Mouse (Mus musculus): ENCODE data around the gene Ehbp1l1.
A peak's percentile ranks its signal among the peaks of the same experiment; 100 is the strongest.

Gene Ehbp1l1

DNA sequence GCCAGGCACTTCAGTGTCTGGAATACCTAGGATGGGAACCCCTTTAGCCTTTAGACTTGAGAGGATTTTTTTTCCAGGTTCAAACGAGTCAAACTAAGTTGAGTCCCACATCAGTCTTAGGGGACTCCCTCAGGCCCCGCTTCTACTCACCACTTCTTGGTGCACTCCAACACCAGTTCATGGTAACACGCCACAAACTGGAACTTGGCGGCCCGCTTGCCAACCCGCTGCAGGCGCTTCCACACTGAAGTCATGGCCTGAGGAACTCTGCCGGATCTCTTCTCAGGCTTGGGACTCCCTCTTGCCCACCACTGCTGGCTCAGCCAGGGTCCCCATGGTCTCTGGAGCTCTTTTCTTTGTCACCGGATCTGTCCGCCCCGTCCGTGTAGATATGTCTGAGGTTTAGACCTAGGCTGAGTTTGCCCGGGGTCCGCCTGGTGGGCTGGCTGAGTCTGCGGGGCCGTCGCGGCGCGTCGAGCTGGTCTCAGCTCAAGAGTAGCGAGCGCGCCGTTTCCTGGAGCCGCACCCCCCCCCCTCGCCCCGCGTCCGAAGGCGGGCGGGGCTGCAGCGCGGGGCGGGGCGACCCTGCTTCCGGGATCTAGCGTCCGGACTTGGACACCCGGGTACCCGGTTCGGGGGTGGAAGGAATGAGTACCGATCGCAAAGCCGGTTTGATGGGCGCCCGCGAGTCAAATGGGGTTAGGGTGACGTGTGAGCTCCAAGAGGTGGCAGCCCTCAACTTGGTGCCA lies at the start of gene Ehbp1l1:
Ehbp1l1 (minus strand) TSS at position 551 of the 749 bp plus-strand sequence.
- no peak for DNase-seq (ENCODE audit: low spot score in 2 of 2)

DNA sequence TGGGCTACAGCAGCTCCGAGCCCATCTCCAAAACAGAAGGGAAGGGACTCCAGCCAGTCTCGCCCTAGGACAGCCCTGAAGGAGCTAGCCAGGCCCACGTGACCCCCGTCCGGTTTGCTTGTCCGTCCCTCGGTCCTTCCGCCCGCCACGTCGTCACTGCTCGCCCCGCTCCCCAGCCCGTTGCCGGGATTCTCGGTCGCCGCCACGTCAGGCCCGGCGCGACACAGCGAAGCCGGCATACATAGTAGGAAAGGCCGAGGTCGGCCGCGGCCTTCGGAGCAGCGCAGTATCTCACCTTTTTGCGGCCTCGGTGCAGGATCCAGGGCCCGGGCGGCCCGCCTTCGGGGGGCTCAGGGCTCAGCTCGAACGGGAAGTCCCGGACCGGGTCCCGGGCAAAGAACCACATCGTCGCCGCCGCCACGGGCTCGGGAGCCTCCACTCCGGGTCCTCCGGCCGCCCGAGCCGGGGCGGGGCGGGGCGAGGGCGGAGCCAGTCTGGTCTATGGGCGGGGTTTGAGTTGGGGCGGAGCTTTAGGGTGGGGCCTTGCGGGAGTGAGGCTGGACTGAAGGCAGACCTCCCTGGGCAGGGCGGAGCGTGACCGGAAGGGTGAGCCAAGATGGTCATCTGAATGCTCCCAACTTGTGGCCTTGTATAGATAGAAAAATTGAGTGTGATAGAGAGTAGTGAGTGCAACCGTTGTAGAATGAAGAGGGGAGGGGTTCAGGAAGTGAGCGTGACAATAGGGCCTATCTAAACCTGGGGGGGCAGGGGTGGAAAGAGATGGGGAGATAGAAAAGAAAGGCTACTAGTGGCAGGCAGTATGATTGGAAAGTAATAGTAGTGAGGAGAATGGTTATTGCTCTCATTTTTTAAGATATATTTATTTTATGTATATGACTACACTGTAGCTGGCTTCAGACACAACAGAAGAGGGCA lies 45.1 kb upstream of the Ehbp1l1 start, which contains the start of gene Scyl1:
Scyl1 (minus strand) TSS at position 495 of the 936 bp plus-strand sequence.
- peak; percentile 93 to 94 for DNase-seq (ENCODE audit: low spot score in 2 of 2)

- no peak for DNase-seq (ENCODE audit: low spot score in 2 of 2)
Observed at GRCm38 (mm10) chr19:5770311-5770710, 44.2 kb upstream of the Ehbp1l1 start.

GRCm38 (mm10) chr19:5767271-5767670 lies 41.2 kb upstream of the Ehbp1l1 start:
- DNase-seq (ENCODE audit: low spot score in 2 of 2), result no peak

GRCm38 (mm10) chr19:5763163-5763562 lies 37.0 kb upstream of the Ehbp1l1 start:
- DNase-seq (ENCODE audit: low spot score in 2 of 2), result no peak

DNA sequence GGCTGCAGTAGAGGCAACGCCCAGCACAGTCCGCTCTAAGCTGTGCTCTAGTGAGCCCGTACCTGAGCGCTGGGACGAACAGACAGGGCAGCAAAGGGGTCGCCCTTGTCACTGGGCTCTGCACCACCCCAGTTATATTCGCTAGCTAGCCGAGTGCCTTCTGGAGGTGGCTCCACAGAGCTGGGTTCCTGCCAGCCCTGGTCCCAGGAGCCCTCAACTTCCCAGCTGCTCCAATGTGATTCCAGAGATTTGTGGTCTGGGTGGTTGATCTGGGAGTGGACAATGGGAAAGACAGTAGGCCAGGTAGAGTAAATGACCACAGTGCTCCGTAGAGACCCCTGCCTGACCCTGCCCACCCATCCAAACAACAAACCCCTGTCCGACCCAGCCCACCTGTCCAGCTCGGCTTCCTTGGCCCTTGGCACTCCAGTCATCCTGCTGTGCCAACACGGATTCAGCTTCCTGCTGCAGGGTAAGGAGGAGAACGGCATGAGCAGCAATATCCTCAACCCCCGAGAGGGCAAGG lies 32.8 kb upstream of the Ehbp1l1 start:
- DNase-seq (ENCODE audit: low spot score in 2 of 2), result no peak

DNA sequence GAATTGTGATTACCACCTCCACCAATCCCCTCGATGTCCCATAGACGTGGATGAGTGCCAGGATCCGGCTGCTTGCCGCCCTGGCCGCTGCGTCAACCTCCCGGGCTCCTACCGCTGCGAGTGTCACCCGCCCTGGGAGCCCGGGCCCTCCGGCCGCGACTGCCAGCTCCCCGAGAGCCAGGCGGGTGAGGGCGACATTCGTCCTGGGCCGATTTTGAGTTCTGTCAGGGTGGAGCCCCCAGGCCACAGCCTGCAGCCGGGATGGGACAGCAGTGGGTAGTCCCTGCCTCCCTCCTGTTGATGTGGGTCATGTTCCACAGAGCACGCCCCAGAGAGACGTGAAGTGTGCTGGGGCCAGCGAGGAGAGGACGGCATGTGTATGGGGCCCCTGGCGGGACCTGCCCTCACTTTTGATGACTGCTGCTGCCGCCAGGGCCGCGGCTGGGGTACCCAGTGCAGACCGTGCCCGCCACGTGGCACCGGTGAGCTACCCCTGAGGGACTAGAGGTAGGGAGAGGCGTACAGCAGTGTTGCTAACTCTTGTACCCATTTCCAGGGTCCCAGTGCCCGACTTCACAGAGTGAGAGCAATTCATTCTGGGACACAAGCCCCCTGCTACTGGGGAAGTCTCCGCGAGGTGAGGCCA lies 31.0 kb upstream of the Ehbp1l1 start:
- no peak for DNase-seq (ENCODE audit: low spot score in 2 of 2)

DNA sequence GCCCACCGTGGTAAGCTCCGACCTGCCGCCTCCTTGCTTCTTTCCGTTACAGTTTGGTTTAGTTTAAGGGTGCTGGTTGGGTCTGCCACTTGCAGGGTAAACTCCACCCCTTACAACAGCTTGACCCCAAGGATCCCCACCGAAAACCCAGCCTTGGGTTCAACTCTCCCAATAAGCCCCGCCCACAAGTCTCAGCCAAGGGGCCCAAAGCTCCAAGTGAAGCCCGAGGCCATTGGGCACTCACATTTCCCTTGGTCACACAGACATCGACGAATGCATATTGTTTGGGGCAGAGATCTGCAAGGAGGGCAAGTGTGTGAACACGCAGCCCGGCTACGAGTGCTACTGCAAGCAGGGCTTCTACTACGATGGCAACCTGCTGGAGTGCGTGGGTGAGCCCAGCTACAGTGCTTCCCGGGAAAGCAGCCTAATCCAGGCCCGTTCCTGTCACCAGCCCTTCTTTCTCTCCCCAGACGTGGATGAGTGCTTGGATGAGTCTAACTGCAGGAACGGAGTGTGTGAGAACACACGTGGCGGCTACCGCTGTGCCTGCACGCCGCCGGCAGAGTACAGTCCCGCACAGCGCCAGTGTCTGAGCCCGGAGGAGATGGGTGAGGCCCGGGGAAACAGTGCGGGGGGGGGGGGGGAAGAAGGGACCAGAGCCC lies 30.3 kb upstream of the Ehbp1l1 start:
- peak; percentile 88 to 93 for DNase-seq (ENCODE audit: low spot score in 2 of 2)

- DNase-seq (ENCODE audit: low spot score in 2 of 2), result no peak
Observed at GRCm38 (mm10) chr19:5751742-5752141, 25.6 kb upstream of the Ehbp1l1 start.

GRCm38 (mm10) chr19:5750951-5751350 lies 24.8 kb upstream of the Ehbp1l1 start:
- no peak for DNase-seq (ENCODE audit: low spot score in 2 of 2)

DNA sequence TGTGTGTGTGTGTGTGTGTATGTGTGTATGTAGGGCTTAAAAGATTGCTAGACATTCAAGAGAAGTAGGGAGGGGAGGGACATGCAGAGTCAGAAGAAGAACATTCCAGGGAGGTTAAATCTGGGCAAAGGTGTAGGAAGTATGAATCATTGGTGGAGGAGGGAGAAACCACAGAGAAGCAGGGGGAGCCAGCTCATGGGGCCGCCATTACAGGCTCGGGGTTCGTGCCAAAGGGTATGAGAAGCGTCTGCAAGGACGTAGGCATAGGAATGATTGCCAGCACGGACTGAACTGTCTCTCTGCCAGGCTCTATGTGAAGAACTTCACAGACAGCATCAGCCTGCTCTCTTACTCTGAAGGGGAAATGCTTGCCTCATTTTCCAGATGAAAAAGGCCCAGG lies 23.4 kb upstream of the Ehbp1l1 start:
- no peak for DNase-seq (ENCODE audit: low spot score in 2 of 2)

GRCm38 (mm10) chr19:5746907-5747363 lies 20.8 kb upstream of the Ehbp1l1 start:
- DNase-seq (ENCODE audit: low spot score in 2 of 2), result no peak

GRCm38 (mm10) chr19:5745756-5746710 lies 19.9 kb upstream of the Ehbp1l1 start:
- no peak for DNase-seq (ENCODE audit: low spot score in 2 of 2)

GRCm38 (mm10) chr19:5743576-5743975 lies 17.5 kb upstream of the Ehbp1l1 start:
- no peak for DNase-seq (ENCODE audit: low spot score in 2 of 2)

GRCm38 (mm10) chr19:5742241-5742641 lies 16.1 kb upstream of the Ehbp1l1 start:
- no peak for DNase-seq (ENCODE audit: low spot score in 2 of 2)

GRCm38 (mm10) chr19:5741641-5742240 lies 15.6 kb upstream of the Ehbp1l1 start:
- peak; percentile 85 to 86 for DNase-seq (ENCODE audit: low spot score in 2 of 2)

DNA sequence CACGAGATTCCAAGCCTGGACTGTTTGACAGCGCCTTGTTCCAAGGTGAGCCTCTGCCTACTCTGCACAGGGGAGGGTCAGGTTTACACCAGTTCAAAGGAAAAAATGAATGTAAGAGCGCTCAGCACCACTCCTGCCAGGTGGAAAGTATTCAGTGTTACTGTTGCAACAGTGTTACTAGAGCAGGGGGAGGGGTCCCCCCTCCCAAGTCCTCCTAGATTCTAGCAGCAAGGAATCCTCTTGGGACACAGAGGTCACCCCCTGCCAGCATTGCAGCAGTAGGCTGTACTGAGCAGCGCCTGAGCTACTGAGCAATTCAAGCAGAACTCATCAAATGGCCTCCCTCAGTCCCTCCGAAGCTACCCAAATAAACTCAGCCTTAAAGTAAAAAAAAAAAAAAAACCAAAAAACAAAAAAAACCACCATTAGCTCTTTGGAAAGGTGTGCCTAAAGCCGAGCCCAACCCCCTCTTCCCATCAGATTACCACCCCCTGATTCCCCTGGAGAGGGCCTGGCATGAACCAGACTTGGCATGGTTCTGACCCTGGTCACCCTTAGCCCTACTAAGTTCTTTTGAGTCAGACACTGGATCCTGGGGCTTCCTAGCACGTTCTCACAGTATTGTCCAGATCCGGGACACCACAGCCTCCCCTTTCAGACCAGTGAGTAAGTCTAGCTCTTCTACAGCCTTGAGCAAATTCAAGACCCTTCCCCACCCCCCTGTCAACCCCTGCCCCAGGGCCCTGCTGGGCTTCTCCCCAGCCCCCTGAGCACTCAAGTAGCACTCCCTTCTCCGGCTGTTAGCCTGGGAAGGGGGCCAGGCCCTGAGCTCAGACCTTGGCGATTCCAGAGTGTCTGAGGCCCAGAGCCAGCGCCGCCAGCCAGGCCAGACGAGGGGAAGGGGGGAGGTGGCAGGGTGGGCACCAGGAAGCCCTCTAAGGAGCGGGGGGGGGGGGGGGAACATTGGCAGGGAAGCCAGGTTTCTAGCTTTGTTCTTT lies 14.5 kb upstream of the Ehbp1l1 start, which contains the start of gene Ltbp3:
Ltbp3 (plus strand) TSS at position 585 of the 998 bp plus-strand sequence.
- peak; percentile 85 for DNase-seq (ENCODE audit: low spot score in 2 of 2)

GRCm38 (mm10) chr19:5739446-5739845 lies 13.3 kb upstream of the Ehbp1l1 start:
- DNase-seq (ENCODE audit: low spot score in 2 of 2), result no peak

Measured in right cerebral cortex, postnatal 10 days (tissue).